Comparison of ENCODE assay signal across 8 mouse cellular contexts in genomic region chr6:145009859-145010818, GRCm38 (mm10).
DNase-seq lines count a peak whose midpoint lies in the region; TF ChIP-seq lines count a peak whose summit lies in the region.

No protein-coding gene starts in this region.

- H3K27ac ChIP-seq in gastrocnemius, adult 2 months: no peak overlapping the region

- TF ChIP-seq CTCF in gastrocnemius, adult 2 months (IDR thresholded peaks at IDR 0.05): peak; percentile 49

- H3K4me3 ChIP-seq in gastrocnemius, adult 2 months: no peak overlapping the region

- no peak for DNase-seq in gastrocnemius, adult 2 months
- DNase-seq in gastrocnemius, postnatal 36 days: no peak
- DNase-seq in right cerebral cortex, adult 2 months (ENCODE audit: low spot score in 2 of 2): peak; percentile 26 to 42
- DNase-seq in right cerebral cortex, postnatal 25 days: no peak
- DNase-seq in cerebellum, postnatal 36 days: peak; percentile 60 to 62
- peak; percentile 48 to 62 for DNase-seq in layer of hippocampus, postnatal 10 days (ENCODE audit: low spot score in 2 of 2)
- peak; percentile 25 for DNase-seq in retina, postnatal 7 days (ENCODE audit: low read depth, low spot score)
- no peak for DNase-seq in frontal cortex, postnatal 25 days (ENCODE audit: low spot score in 2 of 2)

- intact Hi-C loops in gastrocnemius, adult 2 months (cut with DNase I): no loop called here
- intact Hi-C loops in gastrocnemius, postnatal 36 days (cut with DNase I): no loop called here

Comparison
In these comparisons a context has a peak if more than half of its experiments do, and no peak if none do; other contexts are left out.
1. DNase-seq: peak in right cerebral cortex, adult 2 months (2 of 2), cerebellum, postnatal 36 days (2 of 2), layer of hippocampus, postnatal 10 days (2 of 2) and retina, postnatal 7 days (single experiment); none in gastrocnemius, adult 2 months (single experiment), gastrocnemius, postnatal 36 days (0 of 2), right cerebral cortex, postnatal 25 days (single experiment) and frontal cortex, postnatal 25 days (0 of 2).